Mouse (Mus musculus): ENCODE results near the gene 5330417C22Rik. TPM values are rescaled to one million over a fixed set of nuclear protein-coding genes. Genes with fewer than 3 reads are reported as not detected.

The 5330417C22Rik gene
- polyA plus RNA-seq, 1 experiment from 2014 or later: 0.17 TPM

GRCm38 (mm10) chr3:108409656-108410358 lies 126.5 kb downstream of the 5330417C22Rik start:
- POLR2A ChIA-PET: interaction anchor here (1.2 to 7.3 kb wide), 3 partner anchors 14 to 71 kb away, joined by 3 to 61 read pairs (median 14); partner anchors contain the start of gene Sars
- in situ Hi-C loops (cut with MboI; ENCODE audit: low pct_unique_long_range_greater_than_20kb): no loop called here
- ATAC-seq: no peak
- no peak for DNase-seq (ENCODE audit: low read depth, low spot score)
- CTCF ChIA-PET: interaction anchor here (1.2 to 3.2 kb wide), 6 partner anchors 8 to 52 kb away, joined by 3 to 23 read pairs (median 8); partner anchors contain the start of gene Sars
- TF ChIP-seq CTCF (IDR thresholded peaks at IDR 0.05): no peak
- no peaks in the 10 kb centered on the region for H3K27me3 ChIP-seq

DNA sequence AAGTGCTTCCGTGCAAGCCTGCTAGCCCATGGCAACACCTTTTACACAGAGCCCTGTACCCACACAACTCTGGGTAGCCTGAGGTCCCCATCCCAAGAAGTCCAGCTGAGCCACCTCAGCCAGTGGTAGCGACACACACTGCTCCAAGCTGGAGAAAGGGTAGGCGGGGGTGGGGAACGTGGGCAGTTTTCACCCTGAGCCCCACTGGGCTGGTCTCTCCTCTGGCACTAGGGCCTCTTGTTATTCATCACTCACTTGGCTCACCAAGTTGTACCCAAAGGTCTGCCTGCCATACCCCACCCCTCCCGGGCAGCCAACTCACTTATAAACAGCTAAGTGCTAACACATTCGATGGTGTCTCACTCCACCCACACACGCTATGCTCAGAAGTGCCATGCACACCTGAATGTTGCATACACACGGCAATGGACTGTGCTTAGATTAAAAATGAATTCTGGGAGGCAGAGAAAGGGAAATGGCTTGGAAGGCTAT lies 127.8 kb downstream of the 5330417C22Rik start:
- ChIA-PET POLR2A (interaction anchor here (1.5 kb wide), 1 partner anchor 17 kb away, joined by 4 read pairs; no protein-coding TSS in a partner anchor), CTCF (no interaction called here)
- no peak for TF ChIP-seq CTCF (IDR thresholded peaks at IDR 0.05)
- DNase-seq (ENCODE audit: low read depth, low spot score) (no peak), ATAC-seq (no peak)
- in situ Hi-C loops (cut with MboI; ENCODE audit: low pct_unique_long_range_greater_than_20kb): no loop called here
- H3K27me3 ChIP-seq: no peaks in the 10 kb centered on the region

- CTCF ChIA-PET: no interaction called here
- no peaks in the 10 kb centered on the region for H3K27me3 ChIP-seq
- in situ Hi-C loops (cut with MboI; ENCODE audit: low pct_unique_long_range_greater_than_20kb): no loop called here
- POLR2A ChIA-PET: no interaction called here
- ATAC-seq: no peak
- TF ChIP-seq CTCF (IDR thresholded peaks at IDR 0.05): no peak
- DNase-seq (ENCODE audit: low read depth, low spot score): no peak
Measured at GRCm38 (mm10) chr3:108406306-108406885, 129.9 kb downstream of the 5330417C22Rik start.

Other genes starting within 250 kb of the 5330417C22Rik start
- not detected for gene Mybphl, start 171.6 kb downstream of the 5330417C22Rik start, polyA plus RNA-seq (2021)
- gene Psrc1, start 152.7 kb downstream of the 5330417C22Rik start, polyA plus RNA-seq (2021): 29.8 TPM
- gene Celsr2, start 121.0 kb downstream of the 5330417C22Rik start, polyA plus RNA-seq (2021): 90.1 TPM
- 536 TPM for gene Sars, start 91.3 kb downstream of the 5330417C22Rik start, polyA plus RNA-seq (2021)
- gene 1700013F07Rik, start 2.4 kb downstream of the 5330417C22Rik start, polyA plus RNA-seq (2021): 3.6 TPM
- 82.3 TPM for gene Tmem167b, start 25.9 kb upstream of the 5330417C22Rik start, polyA plus RNA-seq (2021)
- 44.7 TPM for gene Taf13, start 35.2 kb upstream of the 5330417C22Rik start, polyA plus RNA-seq (2021)
- 25.7 TPM for gene Wdr47, start 54.7 kb upstream of the 5330417C22Rik start, polyA plus RNA-seq (2021)
- gene Clcc1, start 117.4 kb upstream of the 5330417C22Rik start, polyA plus RNA-seq (2021): 74.3 TPM
- 36.0 TPM for gene Gpsm2, start 185.8 kb upstream of the 5330417C22Rik start, polyA plus RNA-seq (2021)
- gene Aknad1, start 203.1 kb upstream of the 5330417C22Rik start, polyA plus RNA-seq (2021): not detected